Comparison of ENCODE assay signal across 19 mouse cellular contexts in the genomic region with DNA sequence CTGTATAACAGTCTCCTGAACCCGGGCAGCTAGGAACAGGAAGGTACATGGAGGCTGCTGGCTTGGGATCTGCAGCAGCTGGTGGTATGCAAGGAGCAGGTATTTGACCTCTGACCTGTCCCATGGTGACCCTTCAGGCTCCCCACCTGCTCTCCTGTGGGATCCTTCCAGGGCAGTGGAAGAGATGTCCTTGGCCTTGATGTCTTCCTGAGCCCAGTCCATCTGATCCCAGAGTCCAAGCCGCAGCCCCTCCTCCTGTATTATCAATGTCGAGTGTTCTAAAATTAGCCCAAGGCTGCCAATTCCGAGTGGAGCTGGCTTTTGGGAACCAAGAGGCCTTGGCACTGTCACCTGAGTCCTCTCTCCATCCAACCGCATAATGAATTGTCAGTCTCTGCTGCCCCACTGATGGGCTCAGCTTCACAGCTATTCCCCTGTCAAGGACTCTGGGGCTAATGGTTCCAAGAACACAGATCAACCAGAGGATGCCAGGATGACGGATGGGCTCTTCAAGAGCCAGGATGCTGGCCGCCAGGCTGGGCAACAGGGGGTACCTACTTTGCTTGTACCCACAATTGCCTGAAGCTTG.
DNase-seq lines count a peak whose midpoint lies in the region; ATAC-seq and TF ChIP-seq lines count a peak whose summit lies in the region.
"Had no signal": no experiment of that assay in that cellular context is flagged by ENCODE, and none has a peak within 500 bp of the region (broad histone marks: within the 10 kb centered on the region; RNA-seq: fewer than 3 reads in every experiment).

No protein-coding gene starts in this region.

- intact Hi-C loops in left cerebral cortex, postnatal 10 days (cut with DNase I): loop anchor here (5.0 kb wide), 1 partner anchor 101 kb away; no protein-coding TSS in a partner anchor

- no peak for TF ChIP-seq CTCF in hindbrain, postnatal 0 days (IDR thresholded peaks at IDR 0.05; ENCODE audit: low read depth)
- 0 out of 2 replicates have a peak, but pooled peaks have one; percentile 1 for TF ChIP-seq CTCF in bone marrow macrophage, adult 2 months (IDR thresholded peaks at IDR 0.05; ENCODE audit: low read depth, low read length)

- no peak overlapping the region for H3K4me2 ChIP-seq in hindbrain, embryonic 12.5 days (replicated peaks)
- no peak overlapping the region for H3K4me2 ChIP-seq in hindbrain, postnatal 0 days (ENCODE audit: low read depth, low read length)
- H3K4me2 ChIP-seq in midbrain, embryonic 16.5 days (ENCODE audit: low read length): no peak overlapping the region
- H3K4me2 ChIP-seq: liver, embryonic 12.5 days; lung, embryonic 15.5 days had no signal

- no peak for TF ChIP-seq POLR2A in bone marrow macrophage, adult 2 months (IDR thresholded peaks at IDR 0.05; ENCODE audit: borderline replicate concordance, low read depth, low read length)

- H3K9ac ChIP-seq in hindbrain, embryonic 12.5 days: no peak overlapping the region
- no peak overlapping the region for H3K9ac ChIP-seq in hindbrain, postnatal 0 days (replicated peaks; ENCODE audit: low read length)
- H3K9ac ChIP-seq in midbrain, embryonic 16.5 days (ENCODE audit: low read depth, low read length): no peak overlapping the region
- H3K9ac ChIP-seq: liver, embryonic 12.5 days; lung, embryonic 15.5 days had no signal

- 69% methylated on average over 7 of the region's 7 CpGs for WGBS in hindbrain, embryonic 12.5 days
- WGBS in hindbrain, postnatal 0 days: 55% methylated on average over 7 of the region's 7 CpGs
- WGBS in midbrain, embryonic 16.5 days: 78% methylated on average over 7 of the region's 7 CpGs

- no peak for ATAC-seq in hindbrain, embryonic 12.5 days (ENCODE audit: low FRiP score)
- no peak for ATAC-seq in hindbrain, postnatal 0 days
- ATAC-seq in midbrain, embryonic 16.5 days: no peak
- ATAC-seq: liver, embryonic 12.5 days; Patski had no signal

- no peaks in the 10 kb centered on the region for H3K9me3 ChIP-seq in hindbrain, embryonic 12.5 days (replicated peaks)
- no peaks in the 10 kb centered on the region for H3K9me3 ChIP-seq in hindbrain, postnatal 0 days (ENCODE audit: low read length)
- no peaks in the 10 kb centered on the region for H3K9me3 ChIP-seq in midbrain, embryonic 16.5 days (replicated peaks; ENCODE audit: control insufficient read depth, low read length, poor library complexity, severe bottlenecking)
- H3K9me3 ChIP-seq: liver, embryonic 12.5 days; lung, embryonic 15.5 days had no signal

- H3K4me1 ChIP-seq in hindbrain, embryonic 12.5 days: peaks cover 45% of the 10 kb centered on the region
- H3K4me1 ChIP-seq in hindbrain, postnatal 0 days (ENCODE audit: insufficient read depth, low read length): peaks cover 15% of the 10 kb centered on the region; the same call in 1 of the 2 replicates
- no peaks in the 10 kb centered on the region for H3K4me1 ChIP-seq in bone marrow macrophage, adult 2 months (ENCODE audit: control insufficient read depth, insufficient read depth, low read length)
- H3K4me1 ChIP-seq in midbrain, embryonic 16.5 days (ENCODE audit: control insufficient read depth, insufficient read depth, low read length): peaks cover 21% of the 10 kb centered on the region

- no peak overlapping the region for H3K4me3 ChIP-seq in hindbrain, embryonic 12.5 days
- no peak overlapping the region for H3K4me3 ChIP-seq in hindbrain, postnatal 0 days (ENCODE audit: low read length)
- H3K4me3 ChIP-seq in bone marrow macrophage, adult 2 months (ENCODE audit: insufficient read depth, low read length): no peak overlapping the region
- H3K4me3 ChIP-seq in midbrain, embryonic 16.5 days (ENCODE audit: low read depth, low read length): no peak overlapping the region
- H3K4me3 ChIP-seq: heart, adult 2 months; liver, embryonic 12.5 days; lung, embryonic 15.5 days had no signal

- H3K36me3 ChIP-seq in hindbrain, embryonic 12.5 days: no peaks in the 10 kb centered on the region
- H3K36me3 ChIP-seq in hindbrain, postnatal 0 days (ENCODE audit: insufficient read depth, low read length): no peaks in the 10 kb centered on the region
- H3K36me3 ChIP-seq in midbrain, embryonic 16.5 days (ENCODE audit: control insufficient read depth, insufficient read depth, low read length): no peaks in the 10 kb centered on the region
- H3K36me3 ChIP-seq: liver, embryonic 12.5 days; lung, embryonic 15.5 days had no signal

- H3K27ac ChIP-seq in hindbrain, embryonic 12.5 days: peak overlapping the region; percentile 49
- no peak overlapping the region for H3K27ac ChIP-seq in hindbrain, postnatal 0 days
- no peak overlapping the region for H3K27ac ChIP-seq in bone marrow macrophage, adult 2 months (ENCODE audit: insufficient read depth, low read depth, low read length)
- peak overlapping the region; percentile 9; the same call in 1 of the 2 replicates for H3K27ac ChIP-seq in midbrain, embryonic 16.5 days (ENCODE audit: low read length)
- H3K27ac ChIP-seq: heart, adult 2 months; liver, embryonic 12.5 days; lung, embryonic 15.5 days had no signal

- H3K27me3 ChIP-seq in hindbrain, embryonic 12.5 days: peaks cover 12% of the 10 kb centered on the region; the same call in 1 of the 2 replicates
- 0 out of 2 replicates have a peak, but pooled peaks cover 6% of the 10 kb centered on the region for H3K27me3 ChIP-seq in hindbrain, postnatal 0 days (ENCODE audit: insufficient read depth, low read length)
- H3K27me3 ChIP-seq in midbrain, embryonic 16.5 days (ENCODE audit: control insufficient read depth, insufficient read depth, low read depth, low read length): no peaks in the 10 kb centered on the region
- H3K27me3 ChIP-seq: Patski had no signal

- DNase-seq in cerebellum, postnatal 14 days: peak; percentile 41 to 62
- no peak for DNase-seq in cerebellum, adult 8-10 months
- DNase-seq in hindbrain, postnatal 0 days (ENCODE audit: low spot score): no peak
- DNase-seq in spleen, postnatal 4 days (ENCODE audit: low spot score in 2 of 2): no peak
- no peak for DNase-seq in left cerebral cortex, postnatal 10 days (ENCODE audit: extremely low spot score in 1 of 2, low spot score in 2 of 2)
- DNase-seq: B cell, adult 2 months; heart, adult 2 months; heart, postnatal 4 days; kidney, adult 2 months; kidney, postnatal 36 days; left cerebral cortex, postnatal 4 days; right cerebral cortex, postnatal 25 days; thymus, postnatal 36 days had no signal

Comparison
In these comparisons a context has a peak if more than half of its experiments do, and no peak if none do; other contexts are left out.
1. DNase-seq: peak in cerebellum, postnatal 14 days (2 of 2); none in cerebellum, adult 8-10 months (single experiment), hindbrain, postnatal 0 days (single experiment), spleen, postnatal 4 days (0 of 2) and left cerebral cortex, postnatal 10 days (0 of 2).
2. H3K27ac ChIP-seq: peak in hindbrain, embryonic 12.5 days (single experiment) and midbrain, embryonic 16.5 days (single experiment); none in hindbrain, postnatal 0 days (single experiment) and bone marrow macrophage, adult 2 months (single experiment).